Mouse (Mus musculus): ENCODE data around the gene Lemd1.

DNA sequence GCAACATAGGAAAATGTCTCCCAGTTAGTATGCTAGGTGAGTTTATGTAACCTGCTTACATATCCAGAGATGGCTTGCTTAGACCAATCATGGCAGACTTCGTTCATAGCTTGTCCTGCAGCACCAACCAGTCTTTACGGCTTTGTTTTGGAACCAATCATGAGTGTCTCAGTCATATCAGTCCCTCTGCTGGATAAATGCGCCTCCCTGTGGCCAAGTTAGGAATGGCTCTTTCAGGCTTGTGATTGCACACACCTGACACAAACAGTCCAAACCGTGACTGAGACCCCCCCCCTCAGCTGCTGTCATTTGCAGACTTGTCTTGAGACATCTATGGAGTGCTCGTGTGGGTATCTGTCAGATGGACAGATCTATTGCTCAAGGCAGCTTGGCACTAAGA, 69.8 kb downstream of the Lemd1 start:
- TF ChIP-seq GATA1 (IDR thresholded peaks at IDR 0.05; ENCODE audit: low read length) (no peak), TAL1 (IDR thresholded peaks at IDR 0.05; ENCODE audit: low read length) (no peak)
